Mouse (Mus musculus): ENCODE measurements around the gene Ms4a7. TPM values are rescaled to one million over a fixed set of nuclear protein-coding genes. Genes with fewer than 3 reads are reported as not detected.
A peak's percentile ranks its signal among the peaks of the same experiment; 100 is the strongest.
"Not testable (repeated sequence)": the region's sequence is repeated elsewhere in the genome, so short reads cannot be mapped to it uniquely, and the experiment has no call there.

Ms4a7 gene
- polyA plus RNA-seq, 1 experiment from 2014 or later, result 2.9 TPM

DNA sequence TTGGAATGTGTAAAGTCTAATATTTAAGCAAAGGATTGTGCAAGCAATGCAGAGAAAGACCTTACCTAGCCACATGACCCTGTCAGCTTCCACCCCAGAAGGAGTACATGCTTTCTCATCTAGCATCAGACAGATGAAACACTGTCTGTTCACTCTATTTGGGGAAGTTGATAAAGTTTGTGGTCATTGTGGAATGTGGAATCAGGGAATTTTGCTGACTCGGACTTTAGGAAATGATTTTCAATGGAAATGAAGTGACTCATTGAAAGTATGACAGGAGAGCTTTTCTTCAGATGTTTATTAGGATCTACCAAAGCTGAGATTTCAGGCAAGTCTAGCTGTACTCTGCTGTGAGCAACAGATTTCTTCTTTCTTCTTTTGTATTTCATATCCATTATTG, 14.8 kb downstream of the Ms4a7 start:
- Histone ChIP-seq H3K4me3 (no peak overlapping the region), H3K4me2 (replicated peaks) (no peak overlapping the region), H3K9me3 (0 out of 2 replicates have a peak, but pooled peaks cover 3% of the 10 kb centered on the region), H3K4me1 (no peaks in the 10 kb centered on the region), H3K27me3 (no peaks in the 10 kb centered on the region), H3K36me3 (no peaks in the 10 kb centered on the region), H3K9ac (no peak overlapping the region), H3K27ac (no peak overlapping the region)
- no peak for ATAC-seq (ENCODE audit: insufficient number of reproducible peaks, insufficient read depth, low FRiP score, low TSS enrichment)
- 76% methylated on average over 1 of the region's 1 CpGs for WGBS

DNA sequence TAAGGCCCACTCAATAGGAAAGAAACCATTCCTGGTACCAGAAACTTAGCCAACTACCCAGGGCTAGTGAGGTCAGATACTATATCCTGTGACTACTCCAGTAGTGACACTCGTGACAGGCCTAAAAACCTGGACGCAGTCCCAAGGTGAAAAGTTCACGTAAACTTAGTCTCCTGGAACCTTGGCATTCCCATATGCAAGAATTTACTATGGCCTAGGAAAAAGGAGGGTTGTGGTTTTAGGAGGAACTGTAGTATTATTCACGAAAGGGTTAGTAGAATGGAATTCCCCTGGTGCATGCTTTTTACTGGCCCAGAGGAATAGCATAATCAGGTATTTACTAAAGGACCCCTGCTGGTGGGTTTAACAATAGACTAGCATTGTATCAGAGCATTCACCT, 19.2 kb downstream of the Ms4a7 start:
- Histone ChIP-seq H3K27ac (no peak overlapping the region), H3K4me2 (replicated peaks) (no peak overlapping the region), H3K4me3 (no peak overlapping the region), H3K36me3 (no peaks in the 10 kb centered on the region), H3K27me3 (no peaks in the 10 kb centered on the region), H3K9ac (no peak overlapping the region), H3K4me1 (no peaks in the 10 kb centered on the region), H3K9me3 (0 out of 2 replicates have a peak, but pooled peaks cover 3% of the 10 kb centered on the region)
- no peak for ATAC-seq (ENCODE audit: insufficient number of reproducible peaks, insufficient read depth, low FRiP score, low TSS enrichment)
- WGBS, result 87% methylated on average over 4 of the region's 4 CpGs

DNA sequence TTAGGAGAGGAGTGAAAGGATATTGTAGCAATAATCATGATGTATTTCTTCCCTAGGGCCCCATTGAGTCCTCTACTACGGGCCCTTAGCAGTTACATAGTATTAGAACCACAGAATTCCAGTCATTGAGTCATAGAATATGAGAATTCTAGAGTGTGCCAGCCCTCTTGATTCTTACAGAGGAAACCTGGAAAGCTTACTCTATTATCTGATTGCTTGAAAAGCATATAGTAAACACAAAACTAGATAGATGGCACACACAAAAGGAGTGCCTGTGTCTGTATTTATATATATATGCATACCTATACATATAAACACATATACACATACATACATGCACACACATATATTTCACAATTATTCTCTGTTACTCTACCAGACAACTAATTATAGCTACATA, 21.6 kb downstream of the Ms4a7 start, which contains the start of gene Ms4a14:
Gene Ms4a14, minus strand, starts transcription at position 101 of the 400 bp plus-strand sequence.
- ATAC-seq (ENCODE audit: insufficient number of reproducible peaks, insufficient read depth, low FRiP score, low TSS enrichment), result no peak
- Histone ChIP-seq H3K27ac (no peak within 1 kb of the TSS), H3K36me3 (no peaks in the 10 kb centered on the region), H3K9ac (no peak within 1 kb of the TSS), H3K4me1 (no peaks in the 10 kb centered on the region), H3K27me3 (no peaks in the 10 kb centered on the region), H3K4me2 (replicated peaks) (no peak within 1 kb of the TSS), H3K4me3 (no peak within 1 kb of the TSS), H3K9me3 (0 out of 2 replicates have a peak, but pooled peaks cover 3% of the 10 kb centered on the region)
- 68% methylated on average over 1 of the region's 1 CpGs for WGBS

DNA sequence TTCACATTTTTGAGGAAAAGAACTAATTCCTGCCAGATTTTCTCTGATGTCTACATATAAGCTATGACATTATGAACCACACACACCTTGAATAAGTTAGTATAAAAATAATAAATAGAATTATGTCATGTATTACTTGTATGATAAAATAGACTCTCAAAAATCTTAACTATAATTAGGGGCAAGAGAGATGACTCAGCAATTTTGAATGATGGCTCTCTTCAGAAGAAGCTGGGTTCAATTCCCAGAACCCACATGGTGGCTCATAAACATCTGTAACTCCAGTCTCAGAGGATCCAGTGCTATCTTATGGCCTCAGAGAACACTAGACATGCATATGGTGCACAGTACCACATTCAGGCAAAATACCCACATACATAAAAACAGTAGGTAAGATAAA, 27.1 kb downstream of the Ms4a7 start:
- Histone ChIP-seq H3K9ac (no peak overlapping the region), H3K27me3 (no peaks in the 10 kb centered on the region), H3K4me1 (no peaks in the 10 kb centered on the region), H3K4me2 (replicated peaks) (no peak overlapping the region), H3K27ac (no peak overlapping the region), H3K36me3 (no peaks in the 10 kb centered on the region), H3K9me3 (no peaks in the 10 kb centered on the region), H3K4me3 (no peak overlapping the region)
- no peak for ATAC-seq (ENCODE audit: insufficient number of reproducible peaks, insufficient read depth, low FRiP score, low TSS enrichment)

DNA sequence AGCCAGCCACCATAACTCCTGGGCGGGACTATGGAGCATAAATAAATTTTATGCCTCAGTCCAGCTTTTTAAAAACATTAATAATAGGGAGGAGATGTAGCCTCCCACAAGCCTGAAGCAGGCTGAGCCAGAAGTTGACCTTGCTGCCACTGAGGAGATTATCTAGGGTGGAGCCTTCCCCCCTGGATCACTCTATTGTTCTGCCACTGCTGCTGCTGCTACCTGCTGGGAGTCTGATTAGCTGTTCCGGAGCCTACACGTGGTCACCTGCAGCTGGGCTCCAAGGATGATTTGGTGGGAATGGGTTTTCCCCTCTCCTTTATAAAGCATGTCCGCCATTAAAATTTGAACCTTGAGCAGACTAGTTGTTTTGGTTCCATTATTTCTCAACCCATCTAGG, 36.4 kb downstream of the Ms4a7 start:
- H3K4me3 ChIP-seq; H3K36me3 ChIP-seq; H3K9me3 ChIP-seq; H3K27ac ChIP-seq; H3K4me1 ChIP-seq; ATAC-seq (ENCODE audit: insufficient number of reproducible peaks, insufficient read depth, low FRiP score, low TSS enrichment); H3K4me2 ChIP-seq (replicated peaks); H3K9ac ChIP-seq; H3K27me3 ChIP-seq: not testable (repeated sequence)
- WGBS, result 33% methylated on average over 4 of the region's 4 CpGs

DNA sequence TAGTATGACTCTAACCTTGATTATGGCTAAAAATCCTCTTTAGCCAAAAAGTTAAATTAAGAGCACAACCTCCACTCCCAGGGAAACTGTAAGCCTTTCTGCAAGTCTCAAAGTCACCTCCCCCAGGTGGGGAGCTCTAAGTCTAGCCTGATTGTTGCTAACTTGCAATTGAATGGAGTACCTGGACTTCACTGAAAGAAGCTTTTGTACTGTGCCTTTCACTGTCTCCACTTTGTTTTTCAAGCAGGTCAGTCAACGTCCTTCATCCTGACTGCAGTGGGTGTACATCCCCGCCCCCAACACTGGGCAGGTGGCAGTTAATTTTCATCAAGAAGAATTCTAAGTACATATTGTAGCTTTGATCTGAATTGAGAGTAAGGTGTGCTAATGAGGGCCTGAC, 37.0 kb downstream of the Ms4a7 start:
- no peak overlapping the region for H3K4me3 ChIP-seq
- no peak overlapping the region for H3K27ac ChIP-seq
- H3K27me3 ChIP-seq, result no peaks in the 10 kb centered on the region
- H3K4me2 ChIP-seq (replicated peaks), result no peak overlapping the region
- no peaks in the 10 kb centered on the region for H3K36me3 ChIP-seq
- H3K9me3 ChIP-seq, result no peaks in the 10 kb centered on the region
- 42% methylated on average over 2 of the region's 2 CpGs for WGBS
- no peak for ATAC-seq (ENCODE audit: insufficient number of reproducible peaks, insufficient read depth, low FRiP score, low TSS enrichment)
- no peaks in the 10 kb centered on the region for H3K4me1 ChIP-seq
- H3K9ac ChIP-seq, result no peak overlapping the region

DNA sequence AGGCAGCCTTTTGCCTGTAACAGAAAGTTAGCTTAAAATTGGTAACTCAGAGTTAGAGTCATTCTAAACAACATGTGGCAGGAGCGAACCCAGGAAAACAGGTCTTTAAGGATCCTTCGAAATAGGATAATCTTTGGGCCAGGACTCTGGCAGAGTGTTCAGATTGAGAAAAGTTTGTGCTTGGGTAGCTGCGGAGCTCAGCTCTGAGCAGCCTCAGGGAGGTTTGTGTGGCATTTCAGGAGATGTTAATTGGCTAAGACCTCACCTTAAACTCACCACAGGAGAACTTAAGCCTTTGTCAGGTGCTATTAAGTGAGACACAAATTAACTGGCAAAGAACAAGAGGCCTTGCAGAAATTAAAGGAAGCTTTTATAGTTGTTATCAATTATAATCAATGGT, 42.3 kb downstream of the Ms4a7 start:
- not testable (repeated sequence) for H3K27ac ChIP-seq; H3K9ac ChIP-seq; H3K9me3 ChIP-seq; H3K27me3 ChIP-seq; ATAC-seq (ENCODE audit: insufficient number of reproducible peaks, insufficient read depth, low FRiP score, low TSS enrichment); H3K4me1 ChIP-seq; H3K36me3 ChIP-seq
- Histone ChIP-seq H3K4me2 (replicated peaks) (peak overlapping the region; percentile 51), H3K4me3 (peak overlapping the region; percentile 38; the same call in 1 of the 2 replicates)
- WGBS, result 6% methylated on average over 3 of the region's 3 CpGs

DNA sequence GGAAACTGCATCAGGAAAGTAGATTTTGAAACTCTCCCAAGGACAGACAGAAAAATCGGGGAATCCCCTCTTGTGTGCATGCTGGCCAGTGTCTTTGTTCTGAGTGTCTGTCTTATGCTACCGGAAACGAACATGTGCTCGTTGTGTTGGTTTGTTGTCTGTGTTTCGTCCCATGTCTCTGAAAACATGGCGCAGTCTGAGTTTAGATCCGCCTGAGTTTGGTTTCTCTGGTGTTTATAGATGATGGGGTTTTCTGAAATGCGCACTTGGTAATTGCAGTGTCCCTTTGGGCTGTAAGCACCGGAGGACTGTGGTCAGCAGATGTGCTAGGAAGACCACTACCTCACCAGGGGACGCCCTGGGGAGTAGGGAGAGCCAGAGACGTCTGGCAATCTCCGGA, 43.0 kb downstream of the Ms4a7 start:
- H3K4me1 ChIP-seq, result no peaks in the 10 kb centered on the region
- no peaks in the 10 kb centered on the region for H3K9me3 ChIP-seq
- WGBS, result 11% methylated on average over 12 of the region's 12 CpGs
- peak overlapping the region; percentile 38 for H3K4me3 ChIP-seq
- no peaks in the 10 kb centered on the region for H3K36me3 ChIP-seq
- H3K27ac ChIP-seq, result no peak overlapping the region
- peak overlapping the region; percentile 43; the same call in 1 of the 2 replicates for H3K9ac ChIP-seq
- peak overlapping the region; percentile 51 for H3K4me2 ChIP-seq (replicated peaks)
- ATAC-seq (ENCODE audit: insufficient number of reproducible peaks, insufficient read depth, low FRiP score, low TSS enrichment), result no peak
- H3K27me3 ChIP-seq, result no peaks in the 10 kb centered on the region

DNA sequence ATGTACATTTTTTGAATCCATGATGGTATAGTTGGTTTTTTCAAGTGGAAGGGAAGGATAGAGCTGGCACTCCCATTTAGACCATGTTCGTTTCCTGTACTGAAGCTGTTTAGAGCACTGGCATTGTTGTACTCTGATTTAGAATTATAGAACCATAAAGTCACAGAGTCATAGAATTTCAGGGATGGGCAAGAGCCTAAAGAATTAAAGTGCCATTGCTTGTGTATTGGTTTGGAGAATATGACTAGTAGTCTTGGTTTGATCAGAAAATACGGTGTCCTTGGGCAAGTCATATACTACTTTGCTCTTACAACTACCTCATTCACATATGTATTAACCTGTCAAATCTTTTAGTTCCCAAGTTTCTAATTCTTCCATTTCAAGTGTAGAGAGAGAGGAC, 52.2 kb downstream of the Ms4a7 start, which contains the start of gene Ms4a5:
Gene Ms4a5, minus strand, starts transcription at position 101 of the 400 bp plus-strand sequence.
- H3K27me3 ChIP-seq, result no peaks in the 10 kb centered on the region
- H3K36me3 ChIP-seq, result no peaks in the 10 kb centered on the region
- no peaks in the 10 kb centered on the region for H3K9me3 ChIP-seq
- no peak within 1 kb of the TSS for H3K27ac ChIP-seq
- WGBS, result 92% methylated on average over 2 of the region's 2 CpGs
- no peak for ATAC-seq (ENCODE audit: insufficient number of reproducible peaks, insufficient read depth, low FRiP score, low TSS enrichment)
- no peak within 1 kb of the TSS for H3K9ac ChIP-seq
- H3K4me2 ChIP-seq (replicated peaks), result no peak within 1 kb of the TSS
- H3K4me3 ChIP-seq, result no peak within 1 kb of the TSS
- no peaks in the 10 kb centered on the region for H3K4me1 ChIP-seq

DNA sequence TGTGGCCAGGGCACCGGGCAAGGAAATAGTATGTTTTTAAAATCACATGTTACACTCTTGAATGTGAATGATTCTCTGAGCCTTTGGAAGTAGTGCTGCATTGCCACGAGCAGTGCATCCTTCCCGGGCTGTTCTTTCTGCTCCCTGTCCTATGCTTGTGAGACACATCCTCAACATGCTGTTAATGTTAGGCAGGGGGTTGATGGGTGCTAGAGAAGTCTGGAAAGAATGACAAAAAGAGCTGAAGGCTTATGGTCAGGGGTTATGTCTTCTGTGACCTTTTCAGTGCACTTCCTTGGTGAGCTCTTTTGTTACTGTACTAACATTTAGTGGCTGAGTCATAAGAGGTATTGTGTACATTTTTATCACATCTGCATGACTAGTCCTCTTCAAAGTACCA, 55.7 kb downstream of the Ms4a7 start:
- no peak for ATAC-seq (ENCODE audit: insufficient number of reproducible peaks, insufficient read depth, low FRiP score, low TSS enrichment)
- Histone ChIP-seq H3K36me3 (no peaks in the 10 kb centered on the region), H3K4me2 (replicated peaks) (no peak overlapping the region), H3K27ac (no peak overlapping the region), H3K9ac (no peak overlapping the region), H3K4me1 (no peaks in the 10 kb centered on the region), H3K9me3 (no peaks in the 10 kb centered on the region), H3K27me3 (no peaks in the 10 kb centered on the region), H3K4me3 (no peak overlapping the region)
- WGBS, result 81% methylated on average over 3 of the region's 3 CpGs

DNA sequence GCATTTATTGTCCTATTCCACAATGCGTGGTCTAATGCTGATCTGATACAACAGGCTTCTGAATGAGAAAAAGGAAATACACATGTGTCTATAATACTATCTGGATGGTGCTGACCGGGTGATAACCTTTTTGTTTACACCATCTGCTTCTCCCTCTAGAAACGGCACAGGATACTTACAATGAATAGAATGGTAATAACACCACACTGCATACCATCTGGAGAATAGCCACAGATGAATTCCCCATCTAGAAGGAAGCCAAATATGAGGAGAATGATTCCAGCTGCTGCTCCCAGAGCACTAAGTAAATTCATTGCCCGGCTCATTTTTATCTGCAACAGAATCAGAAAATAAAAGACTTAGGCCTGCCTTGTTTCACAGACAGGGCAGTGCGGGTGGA, 59.5 kb downstream of the Ms4a7 start:
- no peak overlapping the region for H3K4me3 ChIP-seq
- H3K27me3 ChIP-seq, result no peaks in the 10 kb centered on the region
- H3K9me3 ChIP-seq, result no peaks in the 10 kb centered on the region
- no peak overlapping the region for H3K9ac ChIP-seq
- no peak overlapping the region for H3K4me2 ChIP-seq (replicated peaks)
- H3K4me1 ChIP-seq, result no peaks in the 10 kb centered on the region
- no peak for ATAC-seq (ENCODE audit: insufficient number of reproducible peaks, insufficient read depth, low FRiP score, low TSS enrichment)
- H3K36me3 ChIP-seq, result no peaks in the 10 kb centered on the region
- WGBS, result 57% methylated on average over 5 of the region's 5 CpGs
- H3K27ac ChIP-seq, result no peak overlapping the region

Data from embryonic facial prominence, embryonic 12.5 days (tissue).